Mouse (Mus musculus) G1E (cell line): ENCODE data around the gene Supt5. TPM values are rescaled to one million over a fixed set of nuclear protein-coding genes. Genes with fewer than 3 reads are reported as not detected.

Experiments
- ATAC-seq: 2 replicates; pipeline ENCODE4 v1.8.0; 2016; ENCODE audit warnings: mild to moderate bottlenecking; ENCODE audit not compliant: insufficient number of reproducible peaks, poor library complexity, low FRiP score, severe bottlenecking; ENCODE audit errors: extremely low read depth
- DNase-seq: peaks from one replicate; pipeline ENCODE4 v3.0.0; 2012; ENCODE audit warnings: low spot score
- H3K27me3 ChIP-seq: 2 replicates; pipeline ENCODE4 v1.6.1; 2012; ENCODE audit warnings: mild to moderate bottlenecking, low read length, inconsistent platforms; ENCODE audit not compliant: insufficient read depth
- H3K36me3 ChIP-seq: replicated peaks from 2 replicates; pipeline ENCODE3; 2012; ENCODE audit warnings: mild to moderate bottlenecking, inconsistent platforms
- H3K4me1 ChIP-seq: 2 replicates; pipeline ENCODE4 v1.6.1; 2012; ENCODE audit warnings: low read depth, low read length, inconsistent platforms, mixed read lengths; ENCODE audit not compliant: insufficient read depth
- H3K4me3 ChIP-seq: 2 replicates; pipeline ENCODE4 v1.5.1; 2012; ENCODE audit warnings: low read depth, mild to moderate bottlenecking, inconsistent platforms, low read length, moderate library complexity, mixed read lengths
- H3K9me3 ChIP-seq: replicated peaks from 2 replicates; pipeline ENCODE4 v1.6.1; 2012; ENCODE audit warnings: inconsistent platforms
- CTCF ChIP-seq: IDR thresholded peaks from 2 replicates; pipeline ENCODE4 v1.5.1; 2012; ENCODE audit warnings: low read depth, low read length, inconsistent platforms, mixed read lengths
- GATA1 ChIP-seq: IDR thresholded peaks from 2 replicates; pipeline ENCODE4 v1.6.1; 2012; ENCODE audit warnings: borderline replicate concordance, low read length, inconsistent platforms, mixed read lengths
- GATA2 ChIP-seq: IDR thresholded peaks from 2 replicates; pipeline ENCODE4 v1.6.1; 2012; ENCODE audit warnings: low read depth, low read length, inconsistent platforms, borderline replicate concordance
- POLR2AphosphoS5 ChIP-seq: IDR thresholded peaks from 2 replicates; pipeline ENCODE4 v1.6.1; 2012; ENCODE audit warnings: low read depth, low read length, inconsistent platforms; ENCODE audit not compliant: insufficient replicate concordance
- TAL1 ChIP-seq: conservative IDR thresholded peaks from 2 replicates; pipeline ENCODE4 v1.6.1; 2012; ENCODE audit warnings: low read depth, low read length, inconsistent platforms, mixed read lengths
- polyA plus RNA-seq: library from polyadenylated mRNA; stranded (reverse); fragments of >175 nt; gene quantifications from 2 replicates; pipeline ENCODE4 v1.2.3, GENCODE M21; 2012
- total RNA-seq, 2 experiments: library from RNA; stranded (forward) in 1 of 2; stranded (reverse) in 1 of 2; fragments of 200-1000 nt in 1 of 2; fragments of >200 nt in 1 of 2; fragmentation: Nextera tagmentation in 1 of 2; gene quantifications; 2 replicates each; pipeline ENCODE4 v1.2.3; 2014 to 2017

Gene Supt5
- total and polyA plus RNA-seq, 3 experiments = 65.6 to 148 (median 80.5) TPM

- Histone ChIP-seq H3K9me3 (no peaks in the 10 kb centered on the region), H3K27me3 (peaks cover 2% of the 10 kb centered on the region; the same call in 1 of the 2 replicates), H3K36me3 (peaks cover 80% of the 10 kb centered on the region), H3K4me3 (no peak overlapping the region), H3K4me1 (peaks cover 70% of the 10 kb centered on the region)
- DNase-seq (no peak), ATAC-seq (no peak)
- TF ChIP-seq TAL1 (no peak), CTCF (no peak), GATA1 (no peak), POLR2AphosphoS5 (no peak)
These were observed 32.3 kb downstream of the Supt5 start for GRCm38 (mm10) chr7:28306216-28306615.

- Histone ChIP-seq H3K36me3 (peaks cover 77% of the 10 kb centered on the region), H3K9me3 (no peaks in the 10 kb centered on the region), H3K4me1 (peaks cover 65% of the 10 kb centered on the region), H3K27me3 (peaks cover 4% of the 10 kb centered on the region; the same call in 1 of the 2 replicates), H3K4me3 (no peak overlapping the region)
- no peak for ATAC-seq
- no peak for TF ChIP-seq POLR2AphosphoS5
- no peak for TF ChIP-seq GATA2
- TF ChIP-seq CTCF = no peak
- no peak for TF ChIP-seq TAL1
- TF ChIP-seq GATA1 = no peak
- no peak for DNase-seq
These were observed 32.9 kb downstream of the Supt5 start for GRCm38 (mm10) chr7:28305641-28306040.

- Histone ChIP-seq H3K36me3 (peaks cover 38% of the 10 kb centered on the region), H3K9me3 (no peaks in the 10 kb centered on the region), H3K4me3 (peak within 1 kb of the TSS; percentile 47; the same call in 1 of the 2 replicates), H3K4me1 (peaks cover 28% of the 10 kb centered on the region), H3K27me3 (peaks cover 21% of the 10 kb centered on the region)
- ATAC-seq (no peak; the same call in 1 of the 2 replicates), DNase-seq (peak; percentile 84)
- TF ChIP-seq CTCF = no peak
- no peak for TF ChIP-seq POLR2AphosphoS5
- no peak for TF ChIP-seq TAL1
- TF ChIP-seq GATA2 = no peak
- TF ChIP-seq GATA1 = no peak
These were observed 36.7 kb downstream of the Supt5 start, which contains the start of gene Dll3 for GRCm38 (mm10) chr7:28301616-28302433. Gene Dll3 (minus strand): TSS chr7:28302238.

- peaks cover 7% of the 10 kb centered on the region for H3K9me3 ChIP-seq
- peaks cover 33% of the 10 kb centered on the region for H3K4me1 ChIP-seq
- no peak overlapping the region for H3K4me3 ChIP-seq
- TF ChIP-seq CTCF (0 out of 2 replicates have a peak, but pooled peaks have one; percentile 17), TAL1 (no peak)
- DNase-seq (peak; percentile 48), ATAC-seq (no peak)
- H3K36me3 ChIP-seq = peaks cover 11% of the 10 kb centered on the region
- peaks cover 40% of the 10 kb centered on the region for H3K27me3 ChIP-seq
These were observed 39.5 kb downstream of the Supt5 start for GRCm38 (mm10) chr7:28298837-28299625.

GRCm38 (mm10) chr7:28294481-28294880, 44.1 kb downstream of the Supt5 start:
- DNase-seq (peak; percentile 55), ATAC-seq (no peak)
- Histone ChIP-seq H3K36me3 (no peaks in the 10 kb centered on the region), H3K27me3 (peaks cover 58% of the 10 kb centered on the region), H3K4me1 (peaks cover 10% of the 10 kb centered on the region), H3K4me3 (peak overlapping the region; percentile 63; the same call in 1 of the 2 replicates), H3K9me3 (peaks cover 7% of the 10 kb centered on the region)
- TF ChIP-seq GATA1 (no peak), CTCF (no peak), GATA2 (no peak), TAL1 (no peak), POLR2AphosphoS5 (no peak)

GRCm38 (mm10) chr7:28290638-28291590, 47.6 kb downstream of the Supt5 start, which contains the start of gene Selenov:
Gene Selenov (minus strand): TSS chr7:28291186.
- Histone ChIP-seq H3K27me3 (peaks cover 67% of the 10 kb centered on the region), H3K36me3 (no peaks in the 10 kb centered on the region), H3K4me3 (no peak within 1 kb of the TSS), H3K9me3 (peaks cover 14% of the 10 kb centered on the region), H3K4me1 (peaks cover 12% of the 10 kb centered on the region)
- DNase-seq (no peak), ATAC-seq (no peak)
- TF ChIP-seq GATA2 (no peak), TAL1 (no peak), POLR2AphosphoS5 (no peak), GATA1 (no peak), CTCF (no peak)
